Mouse (Mus musculus) forebrain, embryonic 10.5 days (tissue): ENCODE data around the gene Rad54l. TPM values are rescaled to one million over a fixed set of nuclear protein-coding genes. Genes with fewer than 3 reads are reported as not detected.

Source experiments
- DNase-seq: peaks from one replicate; pipeline ENCODE4 v3.0.0-alpha.2; 2017; ENCODE audit warnings: low spot score; ENCODE audit errors: extremely low spot score
- H3K27ac ChIP-seq: fragments of 300-500 bp; sonication (generic); 2 replicates; pipeline ENCODE4 v1.5.1; 2016; ENCODE audit warnings: mild to moderate bottlenecking
- H3K27me3 ChIP-seq: fragments of 300-500 bp; sonication (generic); 2 replicates; pipeline ENCODE4 v1.6.1; 2016; ENCODE audit warnings: mild to moderate bottlenecking; ENCODE audit not compliant: poor library complexity, severe bottlenecking
- H3K36me3 ChIP-seq: fragments of 300-500 bp; sonication (generic); replicated peaks from 2 replicates; pipeline ENCODE4 v1.6.1; 2016; ENCODE audit warnings: mild to moderate bottlenecking, moderate library complexity
- H3K4me1 ChIP-seq: fragments of 300-500 bp; sonication (generic); 2 replicates; pipeline ENCODE4 v1.6.1; 2016
- H3K4me3 ChIP-seq: fragments of 300-500 bp; sonication (generic); 2 replicates; pipeline ENCODE4 v1.5.1; 2016; ENCODE audit warnings: mild to moderate bottlenecking, moderate library complexity
- H3K9me3 ChIP-seq: fragments of 300-500 bp; sonication (generic); 2 replicates; pipeline ENCODE4 v1.6.1; 2016; ENCODE audit warnings: mild to moderate bottlenecking, moderate library complexity
- WGBS: fragments of 180-500 bp; shearing (Covaris S2); methylation state at CpG from one replicate; pipeline ENCODE4 v1.1.7; 2016; 5-methylcytosine and 5-hydroxymethylcytosine counted together
- polyA plus RNA-seq: library from polyadenylated mRNA; unstranded; fragments of >200 nt; fragmentation: Nextera tagmentation; extraction: Ambion mirVana; gene quantifications from 2 replicates; pipeline ENCODE4 v1.2.1, GENCODE M21; 2016

Gene Rad54l
- polyA plus RNA-seq, 1 experiment from 2014 or later: 91.5 TPM

DNA sequence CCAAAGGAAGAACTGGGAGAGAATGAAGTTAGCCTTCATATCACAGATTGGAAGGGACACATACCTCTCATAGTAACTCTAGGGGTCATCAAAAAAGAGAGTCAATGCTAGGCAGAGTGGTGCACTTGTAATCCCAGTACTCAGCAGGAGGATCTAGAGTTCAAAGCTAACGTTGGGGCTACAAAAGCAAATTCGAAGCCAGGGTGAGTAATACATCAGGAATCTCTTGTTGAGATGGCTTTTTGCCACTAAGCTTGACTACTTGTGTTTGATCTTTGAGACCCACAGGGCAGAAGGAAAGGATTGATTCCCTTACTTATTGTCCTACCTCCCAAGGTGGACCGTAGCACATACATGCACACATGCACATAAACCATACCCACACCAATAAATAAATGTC, 74.3 kb downstream of the Rad54l start:
- WGBS: 90% methylated on average over 3 of the region's 3 CpGs

DNA sequence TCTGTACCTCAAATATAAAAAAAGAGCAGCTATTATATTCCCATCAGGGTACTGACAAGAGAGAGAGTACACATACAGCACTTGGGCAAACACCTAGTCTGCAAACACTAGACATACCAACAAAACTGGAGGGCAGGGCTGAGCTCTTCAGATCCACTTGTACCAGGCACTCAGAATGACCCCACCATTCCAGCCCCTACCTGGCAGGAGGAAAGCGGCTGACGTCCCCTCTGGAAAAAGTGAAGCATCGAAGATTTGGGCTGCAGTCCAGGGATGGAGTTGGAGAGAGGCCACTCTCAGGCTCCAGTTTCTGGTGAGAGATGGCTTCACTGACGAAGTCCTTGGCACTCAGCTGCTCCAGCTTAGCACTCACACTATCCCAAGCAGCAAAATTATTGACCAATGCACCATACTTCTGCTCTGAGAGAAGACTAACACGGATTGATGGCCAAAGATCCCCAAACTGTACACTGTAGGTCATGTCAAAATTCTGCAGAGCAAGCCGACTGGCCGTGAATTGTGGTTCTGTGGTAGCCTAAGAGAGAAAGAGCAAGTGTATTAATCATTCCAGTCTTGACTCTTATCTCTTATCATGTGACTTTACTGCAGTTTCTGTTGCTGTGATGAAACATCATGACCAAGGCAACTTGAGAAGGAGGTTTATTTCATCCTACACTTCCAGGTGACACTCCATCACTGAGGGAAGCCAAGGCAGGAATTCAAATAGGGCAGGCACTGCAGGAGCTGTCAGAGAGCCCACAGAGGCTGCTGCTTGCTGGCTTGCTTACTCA, 75.2 kb downstream of the Rad54l start:
- H3K4me1 ChIP-seq: peaks cover 14% of the 10 kb centered on the region
- no peaks in the 10 kb centered on the region for H3K27me3 ChIP-seq
- WGBS: 83% methylated on average over 7 of the region's 7 CpGs
- no peak overlapping the region for H3K4me3 ChIP-seq
- H3K36me3 ChIP-seq: peaks cover 18% of the 10 kb centered on the region
- no peak overlapping the region for H3K27ac ChIP-seq
- no peak for DNase-seq
- H3K9me3 ChIP-seq: no peaks in the 10 kb centered on the region

More for the DNA sequence above, 74.3 kb downstream of the Rad54l start:
- H3K27ac ChIP-seq: no peak overlapping the region
- no peaks in the 10 kb centered on the region for H3K27me3 ChIP-seq
- peaks cover 20% of the 10 kb centered on the region for H3K4me1 ChIP-seq
- H3K4me3 ChIP-seq: no peak overlapping the region
- no peak for DNase-seq
- peaks cover 18% of the 10 kb centered on the region for H3K36me3 ChIP-seq
- H3K9me3 ChIP-seq: no peaks in the 10 kb centered on the region

DNA sequence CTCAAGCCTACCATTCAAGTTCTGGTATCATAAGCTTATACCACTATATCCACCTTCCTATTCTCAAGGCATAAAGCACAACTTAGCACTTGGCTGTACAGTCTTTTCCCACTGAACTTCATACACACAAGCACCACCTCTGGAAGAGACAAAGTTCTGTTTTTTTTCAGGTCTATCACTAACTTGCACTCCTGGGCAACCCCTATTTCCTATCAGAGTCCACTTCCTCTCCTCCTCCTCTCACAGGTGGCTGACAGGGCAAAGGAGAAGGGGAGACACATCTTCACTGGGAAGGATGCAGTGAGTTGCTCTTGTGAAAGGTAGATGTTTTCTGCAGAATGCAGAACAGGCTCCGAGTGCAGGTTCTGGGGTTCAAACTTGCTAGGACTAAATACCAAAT, 75.8 kb downstream of the Rad54l start:
- DNase-seq: no peak
- Histone ChIP-seq H3K4me1 (peaks cover 8% of the 10 kb centered on the region), H3K9me3 (no peaks in the 10 kb centered on the region), H3K27me3 (no peaks in the 10 kb centered on the region), H3K4me3 (no peak overlapping the region), H3K36me3 (peaks cover 22% of the 10 kb centered on the region), H3K27ac (no peak overlapping the region)
- WGBS: 97% methylated on average over 1 of the region's 1 CpGs

DNA sequence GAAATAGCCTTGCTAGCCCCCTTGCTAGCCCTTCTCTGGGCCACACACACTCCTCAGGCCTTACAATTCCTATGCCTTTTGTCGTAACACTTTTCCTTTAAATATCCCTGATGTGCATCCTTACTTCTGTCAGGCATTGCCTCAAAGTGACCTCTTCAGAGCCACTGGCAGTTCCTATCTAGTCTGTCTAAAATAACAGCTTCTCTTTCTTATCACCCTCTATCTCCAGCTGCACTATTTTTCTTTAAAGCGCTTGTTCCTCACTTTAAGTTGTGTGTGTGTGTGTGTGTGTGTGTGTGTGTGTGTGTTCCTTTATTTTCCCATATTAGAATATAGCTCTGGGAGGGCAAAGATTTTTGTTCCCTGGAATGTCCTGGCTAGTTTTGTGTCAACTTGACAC, 76.9 kb downstream of the Rad54l start:
- Histone ChIP-seq H3K4me3 (no peak overlapping the region), H3K9me3 (no peaks in the 10 kb centered on the region), H3K27me3 (no peaks in the 10 kb centered on the region), H3K36me3 (peaks cover 30% of the 10 kb centered on the region), H3K27ac (no peak overlapping the region), H3K4me1 (no peaks in the 10 kb centered on the region)
- WGBS: 88% methylated on average over 2 of the region's 2 CpGs
- DNase-seq: no peak

Other genes with a start within 250 kb of the Rad54l start
- gene Kncn, start 239.3 kb downstream of the Rad54l start, polyA plus RNA-seq: not detected in 2 replicates
- gene 6430628N08Rik, start 233.0 kb downstream of the Rad54l start, polyA plus RNA-seq: 0.16 TPM in 1 of 2 replicates, not detected in the other
- gene Dmbx1, start 183.8 kb downstream of the Rad54l start, polyA plus RNA-seq: 1.7 and 2.3 TPM in 2 replicates
- 1.9 and 2.3 TPM in 2 replicates for gene Faah, start 105.8 kb downstream of the Rad54l start, polyA plus RNA-seq
- 17.3 and 18.0 TPM in 2 replicates for gene Nsun4, start 69.8 kb downstream of the Rad54l start, polyA plus RNA-seq
- 440 and 449 TPM in 2 replicates for gene Uqcrh, start 48.6 kb downstream of the Rad54l start, polyA plus RNA-seq
- 61.8 and 68.1 TPM in 2 replicates for gene Lrrc41, start 48.4 kb downstream of the Rad54l start, polyA plus RNA-seq
- 50.6 and 54.7 TPM in 2 replicates for gene Pomgnt1, start 150 bp upstream of the Rad54l start, polyA plus RNA-seq
- 2.0 and 2.6 TPM in 2 replicates for gene Lurap1, start 27.6 kb upstream of the Rad54l start, polyA plus RNA-seq
- not detected in 2 replicates for gene Tspan1, start 43.9 kb upstream of the Rad54l start, polyA plus RNA-seq
- not detected in 2 replicates for gene 1700042G07Rik, start 49.7 kb upstream of the Rad54l start, polyA plus RNA-seq
- gene Gm49337, start 49.7 kb upstream of the Rad54l start, polyA plus RNA-seq: not detected in 2 replicates
- 39.1 and 42.6 TPM in 2 replicates for gene Pik3r3, start 97.9 kb upstream of the Rad54l start, polyA plus RNA-seq